Mouse (Mus musculus): ENCODE data around the gene E4f1.

Gene E4f1

DNA sequence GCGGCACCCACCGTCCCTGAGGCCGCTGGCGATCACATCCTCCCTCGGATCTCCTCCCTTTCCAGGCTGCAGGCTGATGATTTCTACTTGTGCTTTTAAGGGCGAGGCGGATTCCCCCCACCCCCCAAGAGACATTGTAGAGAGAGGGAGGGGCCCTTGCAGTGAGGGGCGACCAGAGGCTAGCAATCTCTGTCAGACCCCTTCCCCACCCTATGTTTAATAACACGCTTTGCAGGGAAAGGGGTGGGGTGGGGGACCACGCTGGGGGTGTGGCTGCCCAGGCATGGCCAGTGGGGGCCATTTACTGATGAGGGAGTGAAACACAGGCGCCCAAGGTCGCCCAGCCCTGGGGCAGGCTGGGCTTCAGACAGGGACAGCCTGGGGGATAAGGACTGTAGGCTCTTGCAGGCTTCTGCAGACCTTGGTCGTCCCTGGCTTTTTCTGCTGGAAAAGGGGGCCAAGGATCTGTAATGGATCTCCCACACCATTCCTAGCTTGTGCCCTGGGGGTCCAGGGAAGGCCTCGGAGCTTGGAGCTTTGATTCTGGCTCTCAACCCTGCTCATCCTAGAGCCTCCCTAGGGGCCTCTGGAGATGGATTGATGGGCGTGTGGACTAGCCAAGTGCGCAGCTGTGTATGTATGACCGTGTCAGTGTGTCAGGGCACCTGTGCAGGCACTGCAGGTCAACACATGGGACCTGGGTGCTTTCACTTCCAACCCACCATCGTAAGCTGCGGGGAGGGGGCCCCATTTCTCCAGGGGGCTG is 19.3 kb upstream of the E4f1 start:
- ChIA-PET CTCF (interaction anchor here in 3 of 4 experiments (0.6 to 4.4 kb wide), 6 partner anchors 9 to 269 kb away, joined by 3 to 32 read pairs (median 4); partner anchors contain the start of genes Mlst8 (in 2 of the 3) and Tedc2 (in 1 of the 3)), POLR2A (interaction anchor here in 3 of 4 experiments (0.6 to 24.5 kb wide), 28 partner anchors 9 to 524 kb away, joined by 3 to 396 read pairs (median 6); partner anchors contain the start of genes Mlst8 (in 3 of the 3), Traf7 (in 3 of the 3), Pkd1 (in 2 of the 3) and Ccnf (in 1 of the 3))

DNA sequence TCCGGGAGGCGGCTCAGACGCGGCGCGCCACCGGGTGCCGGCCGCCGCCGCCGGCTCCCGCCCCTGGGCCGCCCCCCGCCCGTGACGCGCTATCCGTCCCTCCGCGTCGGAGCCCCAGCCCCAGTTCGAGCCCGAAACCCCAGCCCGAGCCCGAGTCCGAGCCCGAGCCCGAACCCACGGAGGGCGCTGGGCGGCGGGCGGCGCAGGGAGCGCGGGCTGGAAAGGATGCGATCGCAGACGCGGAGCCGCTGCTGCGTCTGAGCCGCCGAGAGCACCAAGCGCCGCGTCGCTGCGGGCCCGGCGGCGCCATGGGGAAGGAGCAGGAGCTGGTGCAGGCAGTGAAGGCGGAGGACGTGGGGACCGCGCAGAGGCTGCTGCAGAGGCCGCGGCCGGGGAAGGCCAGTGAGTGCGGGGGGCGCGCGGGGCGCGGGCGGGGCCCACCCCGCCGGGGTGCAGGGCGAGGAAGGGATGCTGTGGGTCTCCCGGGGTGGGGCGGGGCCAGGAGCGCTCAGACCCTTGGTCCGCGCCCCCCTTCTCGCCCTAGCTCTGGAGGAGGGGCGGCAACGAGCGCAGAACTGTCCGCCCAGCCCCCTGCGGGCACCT is 18.6 kb upstream of the E4f1 start:
- CTCF ChIA-PET, result interaction anchor here in 2 of 4 experiments (0.8 to 4.4 kb wide), 4 partner anchors 9 to 14 kb away, joined by 3 to 32 read pairs (median 4); partner anchors contain the start of gene Mlst8 (in 2 of the 2)
- POLR2A ChIA-PET, result interaction anchor here in 3 of 4 experiments (0.6 to 24.5 kb wide), 19 partner anchors 9 to 524 kb away, joined by 3 to 396 read pairs (median 7); partner anchors contain the start of genes Mlst8 (in 3 of the 3), Traf7 (in 3 of the 3), Ndufb10 (in 1 of the 3) and Nthl1 (in 1 of the 3)

DNA sequence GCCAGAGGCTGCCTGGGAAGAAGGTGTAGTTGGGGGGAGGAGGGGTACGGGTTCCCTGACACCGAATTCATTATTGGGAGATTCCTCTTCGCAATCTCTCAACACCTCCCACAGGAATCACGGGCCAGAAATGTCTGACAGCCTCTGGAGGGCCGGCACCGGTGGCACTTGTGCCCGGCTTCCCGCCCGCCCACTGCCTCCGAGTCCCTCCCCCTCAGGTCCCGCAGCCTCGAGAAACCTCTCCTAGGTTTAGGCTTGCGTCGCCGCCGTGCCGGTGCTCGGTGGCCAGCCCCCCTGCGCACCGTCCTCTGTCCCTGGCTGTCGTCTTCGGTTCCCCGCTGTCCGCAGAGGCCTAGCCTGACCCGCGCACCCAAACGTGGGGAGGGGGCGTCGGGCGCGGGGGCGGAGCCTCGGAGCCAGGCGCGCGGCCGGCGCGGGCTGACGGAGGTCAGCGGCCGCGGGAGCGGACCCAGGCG is 18.1 kb upstream of the E4f1 start, which contains the start of gene Caskin1:
Gene Caskin1 (plus strand): TSS at position 416 of the 476 bp plus-strand sequence.
- CTCF ChIA-PET, result interaction anchor here in 2 of 4 experiments (0.6 to 4.4 kb wide), 4 partner anchors 9 to 179 kb away, joined by 3 to 32 read pairs (median 3); partner anchors contain the start of gene Mlst8 (in 2 of the 2)
- POLR2A ChIA-PET, result interaction anchor here in 3 of 4 experiments (0.6 to 24.5 kb wide), 9 partner anchors 9 to 222 kb away, joined by 3 to 396 read pairs (median 5); partner anchors contain the start of genes Mlst8 (in 2 of the 3), Traf7 (in 2 of the 3), E4f1 (in 1 of the 3) and Pgp (in 1 of the 3)

DNA sequence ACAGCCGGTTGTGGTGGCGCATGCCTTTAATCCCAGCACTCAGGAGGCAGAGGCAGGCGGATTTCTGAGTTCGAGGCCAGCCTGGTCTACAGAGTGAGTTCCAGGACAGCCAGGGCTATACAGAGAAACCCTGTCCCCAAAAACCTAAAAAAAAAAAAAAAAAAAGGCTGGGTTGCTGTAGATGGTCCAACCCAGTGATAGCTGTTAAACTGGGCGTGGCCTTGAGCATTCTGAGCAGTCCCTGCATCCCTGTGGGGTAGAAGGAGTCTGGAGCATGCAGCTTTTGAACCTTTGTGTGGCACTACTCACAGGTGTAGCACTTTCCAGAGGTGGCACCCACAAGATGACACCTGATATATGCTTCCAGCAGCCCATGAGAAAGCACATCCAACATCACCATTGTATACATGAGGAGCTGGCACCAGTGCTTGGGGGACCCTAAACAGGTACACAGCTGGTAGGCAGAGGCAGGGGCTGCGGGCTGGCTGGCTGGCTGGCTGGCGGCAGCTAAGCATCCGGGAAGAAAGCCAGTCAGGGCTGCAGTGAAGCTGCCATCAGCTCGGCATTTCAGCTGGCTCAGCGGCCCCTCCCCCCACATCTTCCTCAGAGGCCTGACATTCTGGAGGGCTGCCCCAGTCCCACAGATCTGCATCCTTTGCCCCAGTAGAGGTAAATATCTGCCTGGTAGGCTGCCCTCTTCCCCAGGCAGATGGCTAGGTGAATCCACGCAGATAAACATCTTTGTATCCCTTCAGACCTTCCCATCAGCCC is 15.2 kb upstream of the E4f1 start:
- ChIA-PET CTCF (interaction anchor here (0.6 to 1.9 kb wide), 11 partner anchors 9 to 464 kb away, joined by 3 to 7 read pairs (median 3); no protein-coding TSS in a partner anchor), POLR2A (interaction anchor here in 3 of 4 experiments (0.6 to 24.5 kb wide), 29 partner anchors 9 to 366 kb away, joined by 3 to 396 read pairs (median 4); partner anchors contain the start of genes Traf7 (in 3 of the 3), Pkd1 (in 2 of the 3), Zfp598 (in 2 of the 3) and Bricd5 (in 1 of the 3))

DNA sequence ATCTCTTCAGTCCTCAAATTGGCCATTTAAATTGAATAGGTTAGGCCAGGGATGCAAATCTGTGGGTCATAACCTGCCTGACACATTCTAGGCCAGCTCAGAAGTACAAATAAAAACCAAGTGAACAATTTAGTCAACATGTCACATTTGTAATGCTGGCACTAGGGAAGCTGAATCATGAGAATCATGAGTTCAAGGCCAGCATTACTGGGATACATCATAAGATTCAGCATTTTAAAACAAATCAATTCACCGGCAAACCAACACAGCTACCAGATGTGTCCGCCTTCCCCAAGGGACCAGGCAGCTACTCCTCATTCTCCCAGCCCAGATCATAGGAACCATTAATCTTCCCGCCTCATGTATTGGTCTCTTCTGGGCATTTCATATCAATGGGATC is 13.4 kb upstream of the E4f1 start:
- POLR2A ChIA-PET, result interaction anchor here in 2 of 4 experiments (0.9 to 24.5 kb wide), 6 partner anchors 11 to 67 kb away, joined by 3 to 396 read pairs (median 4); partner anchors contain the start of genes Traf7 (in 2 of the 2) and Rab26 (in 1 of the 2)
- CTCF ChIA-PET, result interaction anchor here in 1 of 4 experiments (1.2 kb wide), 1 partner anchor 11 kb away, joined by 4 read pairs; no protein-coding TSS in a partner anchor

DNA sequence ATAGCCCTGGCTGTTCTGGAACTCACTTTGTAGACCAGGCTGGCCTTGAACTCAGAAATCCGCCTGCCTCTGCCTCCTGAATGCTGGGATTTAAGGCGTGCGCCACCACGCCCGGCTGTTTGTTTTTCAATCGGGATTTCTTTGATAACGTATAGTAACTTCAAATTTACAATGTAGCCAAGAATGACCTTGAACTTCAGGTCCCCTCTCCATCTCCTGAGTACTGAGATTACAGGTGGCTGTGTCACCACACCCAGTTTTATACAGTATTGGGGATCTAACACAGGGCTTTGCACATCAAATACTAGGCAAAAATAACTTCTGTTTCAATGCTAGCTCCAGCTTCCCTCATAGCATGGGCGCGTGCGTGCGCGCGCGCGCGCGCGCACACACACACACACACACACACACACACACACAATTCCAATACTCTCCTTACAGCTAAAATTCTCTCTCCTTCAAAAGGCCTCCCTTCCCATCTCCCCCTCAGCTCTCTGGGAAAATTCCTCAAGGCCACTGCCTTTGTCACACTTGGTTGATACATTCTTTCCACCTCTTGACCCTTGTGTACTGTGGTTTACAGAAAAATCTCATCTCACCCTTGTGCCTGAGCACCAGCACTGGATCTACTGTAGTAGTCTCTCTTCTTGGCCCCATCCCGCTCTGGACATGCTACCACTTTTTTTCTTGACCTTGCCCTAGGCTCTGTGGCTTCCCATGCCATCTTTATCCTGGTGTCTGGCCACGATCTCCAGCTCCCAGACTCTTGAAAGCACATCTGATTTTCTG is 11.1 kb upstream of the E4f1 start:
- CTCF ChIA-PET, result interaction anchor here (0.9 to 3.2 kb wide), 9 partner anchors 12 to 278 kb away, joined by 3 to 19 read pairs (median 4); no protein-coding TSS in a partner anchor
- POLR2A ChIA-PET, result interaction anchor here (0.7 to 24.5 kb wide), 24 partner anchors 9 to 330 kb away, joined by 3 to 396 read pairs (median 6); partner anchors contain the start of genes Traf7 (in 3 of the 4), E4f1 (in 2 of the 4), Pgp (in 2 of the 4) and Caskin1 (in 1 of the 4)

DNA sequence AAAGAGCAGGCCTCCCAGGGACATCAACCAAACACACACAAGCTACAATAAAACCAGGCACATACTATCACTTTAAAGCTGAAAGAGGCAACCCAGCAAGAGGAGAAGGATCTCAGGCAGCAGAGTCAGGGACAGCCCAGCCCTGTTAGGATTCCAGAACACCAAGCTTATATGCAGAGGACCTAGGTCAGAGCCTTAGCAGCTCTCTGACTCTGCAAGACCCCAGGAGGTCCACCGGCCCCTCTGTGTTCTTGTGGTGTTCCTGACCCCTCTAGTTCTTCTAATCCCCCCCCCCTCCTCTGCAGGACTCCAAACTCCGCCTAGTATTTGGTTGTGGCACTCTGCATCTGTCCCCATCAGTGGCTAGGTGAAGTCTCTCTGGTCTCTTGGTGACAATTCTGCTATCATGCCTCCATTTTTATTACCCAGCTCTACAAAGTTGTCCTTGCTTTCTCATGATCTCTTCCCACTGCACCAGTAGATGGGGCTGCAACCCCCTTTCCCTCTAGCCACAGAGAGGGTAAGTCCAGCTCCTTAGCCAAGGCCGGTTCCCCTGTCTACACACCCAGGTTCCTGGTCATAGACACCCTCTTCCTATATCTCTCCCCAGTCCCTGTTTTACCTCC is 10.2 kb upstream of the E4f1 start:
- ChIA-PET POLR2A (interaction anchor here in 3 of 4 experiments (0.6 to 24.5 kb wide), 51 partner anchors 8 to 331 kb away, joined by 3 to 396 read pairs (median 7); partner anchors contain the start of genes Traf7 (in 3 of the 3), Zfp598 (in 3 of the 3), E4f1 (in 2 of the 3) and Npw (in 2 of the 3)), CTCF (interaction anchor here (0.6 to 3.2 kb wide), 37 partner anchors 8 to 732 kb away, joined by 3 to 45 read pairs (median 4); partner anchors contain the start of genes Caskin1 (in 1 of the 4), E4f1 (in 1 of the 4), Pgp (in 1 of the 4) and Pkd1 (in 1 of the 4))

DNA sequence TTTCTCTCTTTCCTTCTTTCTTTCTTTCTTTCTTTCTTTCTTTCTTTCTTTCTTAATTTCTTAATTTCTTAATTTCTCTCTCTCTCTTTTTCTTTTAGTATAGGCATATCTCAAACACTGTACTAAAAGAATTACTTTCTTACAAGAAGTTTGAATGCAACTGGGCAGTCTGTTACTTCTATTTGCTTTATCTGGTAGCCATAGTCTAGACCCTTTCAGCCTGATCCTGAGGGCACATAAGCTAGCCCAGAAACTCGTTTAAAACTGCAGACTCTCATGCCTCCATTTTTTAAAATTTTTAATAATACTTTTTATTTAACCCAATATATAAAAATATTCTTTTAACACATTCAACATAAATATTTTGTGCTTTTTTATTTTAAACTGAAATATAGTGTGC is 9.3 kb upstream of the E4f1 start:
- ChIA-PET CTCF (interaction anchor here (0.6 to 3.2 kb wide), 63 partner anchors 9 to 1018 kb away, joined by 3 to 45 read pairs (median 5); partner anchors contain the start of genes Traf7 (in 4 of the 4), Pkd1 (in 2 of the 4), Abca3 (in 1 of the 4) and Caskin1 (in 1 of the 4)), POLR2A (interaction anchor here (0.6 to 24.5 kb wide), 113 partner anchors 8 to 1353 kb away, joined by 3 to 396 read pairs (median 6); partner anchors contain the start of genes Traf7 (in 4 of the 4), E4f1 (in 3 of the 4), Nthl1 (in 3 of the 4) and Pgp (in 3 of the 4))

DNA sequence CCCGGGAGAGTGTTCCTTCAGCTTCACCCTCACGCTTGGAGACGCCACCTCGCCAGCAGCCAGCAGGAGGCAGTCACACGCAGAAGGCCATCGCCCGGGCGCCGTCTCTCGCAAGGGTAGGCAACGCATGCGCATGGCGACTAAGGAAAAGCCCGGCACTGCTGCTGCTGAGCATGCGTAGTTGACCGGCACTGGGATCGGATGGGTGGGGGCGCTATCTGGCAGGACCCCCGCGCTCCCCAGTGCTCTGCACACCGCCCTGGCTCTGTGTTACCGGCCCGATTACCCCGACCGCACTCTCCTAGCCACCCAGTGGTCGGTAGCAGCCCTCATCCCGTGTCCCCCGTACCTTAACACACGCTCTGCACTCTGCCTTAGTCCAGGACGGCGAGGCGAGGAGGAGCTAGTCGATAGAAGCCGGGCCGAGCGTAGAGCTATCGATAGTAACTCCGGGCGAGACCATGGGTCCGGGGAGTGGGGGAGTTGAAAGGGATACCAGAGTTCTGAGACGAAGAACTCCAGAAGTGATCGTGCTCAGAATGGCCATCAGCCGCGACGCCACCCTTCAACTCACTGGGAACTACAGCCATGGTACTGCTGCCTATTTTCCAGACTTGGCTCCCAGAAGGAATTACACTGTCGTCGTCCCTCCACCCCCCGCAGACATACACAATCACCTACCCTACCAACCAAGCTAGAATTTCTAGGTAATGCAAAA is 8.7 kb upstream of the E4f1 start, which contains the start of gene Mlst8:
Gene Mlst8 (minus strand): TSS at position 416 of the 718 bp plus-strand sequence.
- CTCF ChIA-PET, result interaction anchor here (0.5 to 3.2 kb wide), 69 partner anchors 8 to 1018 kb away, joined by 3 to 45 read pairs (median 5); partner anchors contain the start of genes Traf7 (in 4 of the 4), Pkd1 (in 3 of the 4), Abca3 (in 1 of the 4) and Caskin1 (in 1 of the 4)
- POLR2A ChIA-PET, result interaction anchor here (0.6 to 24.5 kb wide), 125 partner anchors 8 to 1354 kb away, joined by 3 to 396 read pairs (median 5); partner anchors contain the start of genes Traf7 (in 4 of the 4), E4f1 (in 3 of the 4), Nthl1 (in 3 of the 4) and Pgp (in 3 of the 4)

DNA sequence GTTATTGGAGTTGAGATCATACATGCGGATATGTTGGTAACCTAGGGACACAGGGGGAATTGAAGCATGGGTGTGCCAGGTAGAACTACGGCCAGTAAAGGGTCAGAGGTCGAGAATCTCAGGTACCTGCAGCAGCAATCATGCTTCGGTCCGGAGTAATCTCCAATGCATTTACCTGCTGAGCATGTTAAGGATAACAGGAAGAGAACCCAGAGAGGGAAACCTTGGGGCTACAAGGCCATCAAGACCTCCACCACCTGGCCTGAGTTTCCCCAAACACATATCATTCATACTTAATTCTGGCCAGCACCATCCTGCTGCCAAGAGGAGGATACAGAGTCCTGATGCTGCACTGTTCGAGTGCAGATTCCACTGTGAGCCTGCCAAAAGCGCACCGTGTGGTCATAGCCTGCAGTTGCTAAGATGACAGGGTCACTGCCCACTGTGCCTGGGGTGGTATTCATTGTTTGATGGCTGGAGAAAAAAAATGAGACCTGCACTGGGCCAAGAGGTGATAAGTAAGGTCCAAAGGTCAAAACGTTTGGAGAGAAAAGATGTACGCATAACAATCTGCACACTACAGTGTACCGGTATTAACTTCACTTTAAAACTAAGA is 8.0 kb upstream of the E4f1 start:
- CTCF ChIA-PET, result interaction anchor here (0.5 to 3.2 kb wide), 51 partner anchors 7 to 423 kb away, joined by 3 to 45 read pairs (median 5); partner anchors contain the start of genes Traf7 (in 3 of the 4), Pkd1 (in 2 of the 4), Abca3 (in 1 of the 4) and Caskin1 (in 1 of the 4)
- POLR2A ChIA-PET, result interaction anchor here (0.6 to 24.5 kb wide), 99 partner anchors 8 to 1355 kb away, joined by 3 to 396 read pairs (median 7); partner anchors contain the start of genes Traf7 (in 4 of the 4), E4f1 (in 3 of the 4), Nthl1 (in 3 of the 4) and Pgp (in 3 of the 4)

DNA sequence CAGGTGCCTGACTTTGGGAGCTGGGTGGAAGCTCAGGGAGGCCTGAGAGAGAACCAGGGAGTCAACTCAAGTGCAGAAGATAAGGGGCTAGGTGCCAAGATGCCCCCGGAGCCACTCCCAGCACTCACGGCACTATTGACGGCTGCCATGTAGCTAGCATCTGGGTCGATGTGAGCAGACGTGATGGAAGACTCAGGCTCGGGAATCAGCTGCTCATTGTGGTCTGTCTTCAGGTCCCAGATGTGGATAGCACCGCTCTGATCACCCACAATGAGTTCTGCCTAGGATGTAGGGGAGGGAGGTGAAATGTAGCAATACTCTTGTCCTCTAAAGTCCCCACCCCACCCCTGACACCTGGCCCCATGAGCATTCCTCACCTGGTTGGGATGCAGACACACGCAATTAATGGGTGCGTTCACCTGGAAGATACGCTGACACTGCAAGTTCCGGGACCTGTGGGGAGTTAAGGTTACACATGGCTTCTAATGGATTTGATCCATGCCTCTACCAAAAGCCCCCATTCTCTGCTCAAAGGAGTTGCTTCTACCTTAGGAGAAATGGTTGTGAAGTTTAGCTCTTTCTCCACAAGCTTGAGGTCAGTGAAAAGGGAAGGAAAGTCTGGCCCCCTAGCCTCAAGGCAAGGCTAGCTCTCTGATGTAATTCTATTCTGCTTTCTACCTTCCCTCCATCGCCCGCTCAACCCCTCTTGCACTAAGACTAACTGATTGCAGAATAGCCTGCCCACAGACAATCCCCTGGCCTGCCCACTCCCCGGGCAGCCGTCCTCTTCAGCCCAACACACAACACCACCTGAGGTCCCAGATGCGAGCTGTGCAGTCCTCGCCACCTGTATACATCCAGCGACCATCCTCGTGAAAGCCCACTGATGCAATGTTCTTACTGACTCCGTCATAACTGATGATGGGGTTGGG is 7.2 kb upstream of the E4f1 start:
- POLR2A ChIA-PET, result interaction anchor here (0.6 to 24.5 kb wide), 20 partner anchors 8 to 245 kb away, joined by 3 to 396 read pairs (median 8); partner anchors contain the start of genes Traf7 (in 3 of the 4), Rnps1 (in 2 of the 4), Pkd1 (in 1 of the 4) and Rab26 (in 1 of the 4)
- CTCF ChIA-PET, result interaction anchor here in 2 of 4 experiments (0.9 to 3.1 kb wide), 2 partner anchors 50 to 129 kb away, joined by 4 to 32 read pairs; partner anchors contain the start of gene Traf7 (in 1 of the 2)

DNA sequence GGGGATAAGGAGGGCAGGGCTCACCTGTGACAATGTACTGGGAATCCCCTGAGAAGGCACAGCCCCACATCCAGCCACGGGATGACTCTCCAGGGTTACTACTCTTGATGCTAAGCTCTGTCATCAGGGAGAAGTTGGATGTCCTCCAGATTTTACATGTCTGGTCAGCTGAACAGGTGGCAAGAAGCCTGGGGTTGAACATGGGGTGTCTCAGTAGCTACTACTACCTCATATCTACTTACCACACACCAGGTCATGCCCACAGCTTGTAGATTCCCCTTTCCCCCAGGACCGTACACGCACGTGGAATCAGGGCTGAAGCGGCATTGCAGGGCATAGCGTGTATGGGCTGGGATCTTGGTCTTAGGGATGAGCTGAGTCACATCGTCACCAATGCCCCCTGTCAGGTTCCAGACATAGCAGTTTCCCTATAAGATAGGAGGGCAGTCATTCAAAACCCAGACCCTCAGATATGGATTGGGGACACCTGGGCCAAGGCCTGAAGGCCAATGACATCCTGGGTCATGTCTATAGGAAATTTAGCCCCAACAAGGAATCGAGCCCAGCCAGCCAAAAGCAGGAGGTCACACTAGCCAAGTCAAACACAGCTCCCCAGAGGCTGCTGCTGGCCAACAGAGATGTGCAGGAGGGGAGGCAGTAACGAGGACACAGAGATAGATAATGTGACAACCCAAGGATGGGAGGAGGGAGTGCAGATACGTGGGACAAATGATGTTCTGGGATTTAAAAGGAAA is 6.1 kb upstream of the E4f1 start:
- ChIA-PET POLR2A (interaction anchor here in 3 of 4 experiments (0.6 to 24.5 kb wide), 17 partner anchors 9 to 215 kb away, joined by 3 to 396 read pairs (median 7); partner anchors contain the start of genes Traf7 (in 3 of the 3), Pkd1 (in 1 of the 3), Rab26 (in 1 of the 3) and Rnps1 (in 1 of the 3)), CTCF (interaction anchor here in 2 of 4 experiments (0.9 to 3.1 kb wide), 2 partner anchors 51 to 130 kb away, joined by 4 to 32 read pairs; partner anchors contain the start of gene Traf7 (in 1 of the 2))

Measured in embryonic stem cell, embryonic (primary cell).